Mouse (Mus musculus): ENCODE measurements around the gene Fam234b.

GRCm38 (mm10) chr6:135249846-135250531 is 52.2 kb downstream of the Fam234b start:
- TF ChIP-seq MYOG (IDR thresholded peaks at IDR 0.05; ENCODE audit: control insufficient read depth in 1 of 3, insufficient read depth in 1 of 3, insufficient read length in 2 of 3, low read depth in 2 of 3) (no peak), POLR2A (IDR thresholded peaks at IDR 0.05; ENCODE audit: insufficient read length, low read depth) (no peak), POLR2AphosphoS2 (IDR thresholded peaks at IDR 0.05; ENCODE audit: insufficient read length, low read depth) (no peak), MYOD1 (IDR thresholded peaks at IDR 0.05; ENCODE audit: control insufficient read depth in 1 of 3, insufficient read length in 2 of 3, low read depth in 2 of 3) (no peak), USF1 (IDR thresholded peaks at IDR 0.05; ENCODE audit: low read depth) (no peak), E2F4 (IDR thresholded peaks at IDR 0.05; ENCODE audit: insufficient read depth) (no peak)

All from myocyte (in vitro differentiated cells).